Mouse (Mus musculus): Measurements from ENCODE around the gene Fam189a1.

The Fam189a1 gene

GRCm38 (mm10) chr7:65041106-65041505 lies 115.3 kb downstream of the Fam189a1 start:
- no peak for DNase-seq

GRCm38 (mm10) chr7:65031741-65032140 lies 124.6 kb downstream of the Fam189a1 start:
- no peak for DNase-seq

DNA sequence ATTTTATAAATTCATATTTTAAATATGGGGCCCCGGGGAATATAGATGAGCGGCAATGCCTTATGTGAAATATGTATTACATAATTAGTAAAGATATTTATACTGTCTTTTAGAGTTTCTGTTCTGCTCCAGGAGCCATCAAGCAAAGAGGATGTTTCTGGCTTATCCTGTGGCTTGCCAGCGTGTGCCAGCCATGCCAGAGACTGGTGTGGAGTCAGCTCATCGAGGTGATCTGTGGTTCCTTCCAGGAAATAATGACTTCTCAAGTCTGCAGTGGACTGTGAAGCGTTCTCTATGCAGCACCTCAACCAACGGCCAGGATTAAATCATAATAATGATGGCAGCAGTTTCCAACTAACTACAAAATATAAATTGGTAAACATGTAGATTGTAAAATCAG lies 125.2 kb downstream of the Fam189a1 start:
- DNase-seq: no peak

GRCm38 (mm10) chr7:65029985-65030384 lies 126.4 kb downstream of the Fam189a1 start:
- DNase-seq: no peak

- no peak for DNase-seq
Observed at GRCm38 (mm10) chr7:65021298-65021697, 135.1 kb downstream of the Fam189a1 start.

- DNase-seq: no peak
Observed at GRCm38 (mm10) chr7:65018036-65018679, 138.2 kb downstream of the Fam189a1 start.

DNA sequence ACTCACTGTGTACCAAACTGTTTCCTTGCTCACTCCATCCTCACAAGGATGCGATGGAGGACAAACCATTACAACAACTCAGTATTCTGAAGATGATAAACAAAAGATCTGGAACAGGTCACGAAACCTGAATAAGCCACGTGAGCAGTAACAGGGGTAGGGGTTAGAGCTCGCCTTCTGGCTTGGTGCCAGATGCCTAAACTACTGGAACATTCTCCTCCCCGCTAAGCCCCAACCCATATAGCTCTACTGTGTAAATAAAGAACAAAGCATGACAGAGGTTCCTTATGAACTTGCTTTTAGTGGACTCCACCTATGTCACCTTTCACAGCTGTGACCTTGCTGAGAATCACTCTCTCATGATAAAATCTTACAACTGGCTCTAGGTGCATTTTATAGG lies 139.0 kb downstream of the Fam189a1 start:
- no peak for DNase-seq

DNA sequence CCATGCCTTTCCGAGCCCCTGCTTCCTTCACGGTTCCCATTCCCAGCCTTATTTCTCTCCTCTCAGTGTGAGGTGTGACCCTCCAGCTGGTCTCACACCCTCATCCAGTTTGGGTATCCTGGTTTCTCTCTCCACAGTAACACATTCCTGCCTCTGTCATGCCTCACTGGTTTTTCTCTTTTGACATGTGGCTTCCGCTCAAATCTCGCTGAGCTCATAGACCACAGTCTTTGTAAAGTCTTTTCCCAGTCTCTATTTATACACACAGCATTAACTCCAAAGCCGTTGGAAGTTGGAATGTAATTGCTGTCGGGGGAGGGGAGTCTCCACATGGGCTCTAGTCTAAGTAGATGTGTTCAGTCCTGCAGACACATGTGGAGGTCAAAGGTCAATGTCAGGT lies 145.2 kb downstream of the Fam189a1 start:
- DNase-seq: no peak

DNA sequence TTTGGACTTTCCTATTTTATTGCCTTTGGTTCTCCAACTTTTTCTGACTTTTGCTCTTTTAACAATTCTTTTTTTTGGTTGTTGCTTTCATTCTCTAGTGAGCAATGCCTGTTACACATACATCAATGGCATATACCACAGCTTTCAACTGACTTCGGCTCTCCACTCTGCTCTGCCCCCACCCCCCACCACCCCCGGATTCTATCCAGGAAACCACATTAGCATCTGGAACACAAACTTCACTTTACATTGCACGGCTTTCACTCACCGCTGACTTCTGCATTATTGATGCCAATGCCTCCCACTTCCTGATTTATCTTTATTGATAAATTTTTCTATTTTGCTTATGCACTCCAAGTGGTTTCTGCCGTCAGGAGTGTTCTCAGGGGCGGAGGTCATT lies 146.1 kb downstream of the Fam189a1 start:
- no peak for DNase-seq

- no peak for DNase-seq
Observed at GRCm38 (mm10) chr7:65005731-65006130, 150.6 kb downstream of the Fam189a1 start.

DNA sequence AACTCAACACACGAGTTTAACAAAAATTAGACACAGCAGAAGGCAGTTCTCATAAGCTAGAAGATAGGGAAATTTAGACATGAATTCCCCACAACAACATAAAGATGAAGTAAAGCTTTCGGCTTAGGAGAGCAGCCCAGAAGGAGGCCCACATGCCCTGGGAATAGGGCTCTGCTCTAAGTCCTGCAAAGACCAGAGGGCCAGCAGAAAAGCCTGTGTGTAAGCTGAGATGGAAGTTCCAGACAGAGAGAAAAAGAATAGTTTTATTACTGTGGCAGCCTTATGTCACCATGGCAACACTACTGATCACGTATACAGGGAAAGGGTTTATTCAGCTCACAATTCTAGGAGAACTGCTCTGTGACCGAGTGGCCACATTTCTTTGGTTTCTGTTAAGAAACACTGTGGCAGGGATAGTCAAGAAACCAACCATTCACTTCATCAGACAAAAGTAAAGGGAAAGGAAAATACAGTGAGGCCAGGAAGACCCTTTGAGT lies 156.6 kb downstream of the Fam189a1 start:
- DNase-seq: no peak

GRCm38 (mm10) chr7:64997743-64998142 lies 158.6 kb downstream of the Fam189a1 start:
- no peak for DNase-seq

GRCm38 (mm10) chr7:64995946-64996444 lies 160.4 kb downstream of the Fam189a1 start:
- DNase-seq: no peak

GRCm38 (mm10) chr7:64989406-64989805 lies 167.0 kb downstream of the Fam189a1 start:
- DNase-seq: no peak

DNA sequence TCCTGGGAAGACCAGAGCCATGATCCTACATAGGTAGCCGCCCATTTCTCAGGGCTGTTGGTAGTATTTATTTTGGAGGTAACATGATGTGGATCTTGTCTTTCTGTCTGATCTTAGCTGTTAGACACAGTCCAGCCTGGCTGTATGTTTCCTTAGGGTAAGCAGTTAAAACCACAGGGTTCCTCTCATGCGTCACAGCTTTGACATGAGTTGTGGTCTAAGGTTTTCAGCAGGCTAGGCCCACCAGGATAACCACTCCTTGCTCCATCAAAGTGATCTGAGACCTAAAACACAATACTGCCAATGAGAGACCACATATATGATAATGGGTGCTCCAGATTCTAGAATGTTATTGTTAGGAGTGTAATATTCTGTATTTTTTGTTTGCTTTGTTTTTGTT lies 168.4 kb downstream of the Fam189a1 start:
- no peak for DNase-seq

DNA sequence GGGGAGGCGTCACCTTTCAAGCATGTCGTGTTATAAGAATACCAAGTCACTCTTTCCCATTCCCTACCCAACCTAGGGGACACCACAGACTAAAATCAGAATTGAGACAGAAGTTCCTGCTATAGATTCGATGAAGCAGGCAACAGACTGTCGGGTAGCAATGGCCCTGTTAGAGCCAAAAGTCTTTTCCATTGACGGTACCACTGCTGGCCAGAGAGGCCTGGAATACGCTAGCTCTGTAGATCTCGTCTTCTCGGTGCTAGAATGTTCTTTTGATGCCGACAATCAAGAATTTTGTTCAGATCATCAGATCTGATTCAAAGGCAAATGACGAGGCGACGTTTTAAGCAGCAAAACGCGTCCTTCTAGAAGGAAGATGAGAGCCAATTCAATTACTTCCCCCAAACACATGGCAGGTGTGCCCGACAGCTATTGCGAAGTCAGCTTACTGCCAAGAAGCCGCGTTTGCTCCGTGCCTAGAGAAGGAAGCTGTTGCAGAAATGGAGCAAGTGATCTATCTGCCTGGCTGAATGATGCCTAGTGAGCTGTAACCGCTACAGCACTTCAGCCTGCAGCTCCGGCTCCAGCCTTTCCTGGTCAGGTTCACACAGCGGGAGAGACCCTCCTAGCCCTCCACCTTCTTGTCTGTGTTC lies 171.8 kb downstream of the Fam189a1 start:
- DNase-seq: no peak

GRCm38 (mm10) chr7:64981511-64982235 lies 174.7 kb downstream of the Fam189a1 start:
- no peak for DNase-seq

DNA sequence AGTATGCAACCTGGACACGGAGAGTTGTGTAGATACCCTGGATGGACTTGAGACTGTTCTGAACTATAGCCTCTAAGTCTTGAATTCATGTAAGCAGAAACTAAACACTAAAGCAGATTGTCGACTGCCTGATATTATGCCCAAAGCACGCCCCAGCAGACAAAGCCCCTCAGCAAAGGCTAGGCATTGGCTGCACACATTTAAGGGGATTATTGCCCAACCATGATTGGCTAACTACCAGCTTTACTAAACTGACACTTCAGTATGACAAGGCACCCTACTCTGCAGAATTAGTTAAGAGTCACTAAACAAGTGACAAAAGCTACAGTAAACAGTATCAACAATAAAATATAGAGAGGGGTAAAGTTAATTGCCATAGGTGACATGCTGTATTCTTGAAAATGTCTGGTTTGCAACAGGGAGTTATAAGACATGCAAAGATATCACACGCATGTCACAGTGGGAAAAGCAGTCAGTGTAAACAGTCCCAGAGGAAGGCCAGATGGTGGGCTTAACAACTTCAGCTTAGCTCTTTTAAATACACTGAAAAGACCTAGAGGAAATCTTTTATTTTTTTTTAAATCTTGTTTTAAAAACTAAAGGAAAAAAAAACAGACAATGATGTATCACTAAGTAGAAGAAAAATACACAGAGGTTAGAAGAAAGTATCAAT lies 182.6 kb downstream of the Fam189a1 start:
- DNase-seq: no peak

GRCm38 (mm10) chr7:64962128-64962527 lies 194.2 kb downstream of the Fam189a1 start:
- no peak for DNase-seq

DNA sequence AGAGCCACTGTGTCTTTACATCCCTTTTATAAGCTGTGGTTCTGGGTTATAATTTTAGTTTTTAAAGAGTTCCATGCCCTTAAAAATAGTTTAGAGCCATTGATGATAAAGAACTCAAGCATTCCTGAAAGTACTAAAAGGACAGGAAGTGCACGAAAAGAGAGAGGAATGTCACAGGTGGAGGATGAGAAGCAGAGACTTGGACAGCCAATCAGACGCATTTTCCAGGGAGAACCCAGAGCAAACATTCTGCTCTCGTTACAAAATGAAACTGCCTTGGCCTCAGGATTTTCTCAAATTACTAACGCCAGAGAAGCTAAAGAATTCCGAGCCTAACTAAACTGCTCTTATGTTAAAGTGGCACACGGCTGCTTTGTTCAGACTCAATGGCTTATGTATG lies 197.3 kb downstream of the Fam189a1 start:
- no peak for DNase-seq

DNA sequence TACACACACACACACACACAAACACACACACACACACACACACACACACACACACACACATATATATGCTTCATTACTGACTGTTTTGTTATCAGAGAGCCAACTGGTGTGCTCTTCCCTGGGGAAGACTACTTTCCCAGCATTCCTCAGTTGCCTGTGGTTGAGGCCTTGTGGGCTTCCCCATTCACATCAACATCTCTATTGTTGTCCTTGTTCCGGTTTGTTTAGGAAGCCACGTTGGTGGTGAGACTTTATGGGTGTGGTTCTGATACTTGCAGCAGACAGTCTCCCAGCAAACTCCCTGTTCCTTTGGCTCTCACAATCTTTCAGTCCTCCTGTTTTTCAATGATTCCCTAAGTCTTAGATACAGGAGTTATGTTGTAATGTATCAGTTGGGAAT lies 204.2 kb downstream of the Fam189a1 start:
- DNase-seq: no peak

- no peak for DNase-seq
Observed at GRCm38 (mm10) chr7:64950771-64951099, 205.6 kb downstream of the Fam189a1 start.
